In genomic region chr9:41604916-41605315, GRCm38 (mm10) we compare ENCODE assay signal across 24 mouse cellular contexts.
DNase-seq lines count a peak whose midpoint lies in the region; ATAC-seq and TF ChIP-seq lines count a peak whose summit lies in the region.
"Had no signal": no experiment of that assay in that cellular context is flagged by ENCODE, and none has a peak within 500 bp of the region (broad histone marks: within the 10 kb centered on the region; RNA-seq: fewer than 3 reads in every experiment).

No protein-coding gene starts in this region.

- ATAC-seq in midbrain, embryonic 11.5 days (ENCODE audit: low FRiP score), result no peak
- ATAC-seq in forebrain, embryonic 16.5 days, result 0 out of 2 replicates have a peak, but pooled peaks have one; percentile 23
- no peak for ATAC-seq in midbrain, embryonic 15.5 days (replicated peaks)

- no peaks in the 10 kb centered on the region for H3K36me3 ChIP-seq in midbrain, embryonic 10.5 days
- no peaks in the 10 kb centered on the region for H3K36me3 ChIP-seq in midbrain, embryonic 11.5 days (ENCODE audit: control insufficient read depth, insufficient read depth, low read length)
- H3K36me3 ChIP-seq in forebrain, embryonic 16.5 days (ENCODE audit: control insufficient read depth, insufficient read depth), result no peaks in the 10 kb centered on the region; the same call in 1 of the 2 replicates
- no peaks in the 10 kb centered on the region for H3K36me3 ChIP-seq in midbrain, embryonic 15.5 days (replicated peaks)
- H3K36me3 ChIP-seq: heart, embryonic 13.5 days; kidney, embryonic 15.5 days; neural tube, embryonic 12.5 days had no signal

- no peak overlapping the region for H3K4me3 ChIP-seq in midbrain, embryonic 10.5 days
- no peak overlapping the region for H3K4me3 ChIP-seq in midbrain, embryonic 11.5 days (ENCODE audit: low read depth, low read length)
- no peak overlapping the region for H3K4me3 ChIP-seq in cortical plate, adult 2 months (ENCODE audit: insufficient read depth, low read length)
- H3K4me3 ChIP-seq in forebrain, embryonic 16.5 days (replicated peaks; ENCODE audit: low read length), result no peak overlapping the region
- no peak overlapping the region for H3K4me3 ChIP-seq in midbrain, embryonic 15.5 days
- H3K4me3 ChIP-seq: heart, adult 2 months; heart, embryonic 13.5 days; kidney, embryonic 15.5 days; neural tube, embryonic 12.5 days had no signal

- no peak overlapping the region for H3K9ac ChIP-seq in midbrain, embryonic 11.5 days (ENCODE audit: low read length)
- no peak overlapping the region for H3K9ac ChIP-seq in forebrain, embryonic 16.5 days (replicated peaks; ENCODE audit: low read depth, low read length)
- H3K9ac ChIP-seq in midbrain, embryonic 15.5 days, result no peak overlapping the region
- H3K9ac ChIP-seq: heart, embryonic 13.5 days; kidney, embryonic 15.5 days; liver, embryonic 14.5 days; lung, embryonic 14.5 days; neural tube, embryonic 12.5 days had no signal

- 79% methylated on average over 1 of the region's 1 CpGs for WGBS in midbrain, embryonic 10.5 days
- WGBS in midbrain, embryonic 11.5 days, result 79% methylated on average over 1 of the region's 1 CpGs
- 14% methylated on average over 1 of the region's 1 CpGs for WGBS in forebrain, embryonic 16.5 days
- WGBS in midbrain, embryonic 15.5 days, result 30% methylated on average over 1 of the region's 1 CpGs

- TF ChIP-seq POLR2A in cortical plate, adult 2 months (IDR thresholded peaks at IDR 0.05; ENCODE audit: extremely low read depth, insufficient read depth, low read length), result no peak

- no peak for TF ChIP-seq CTCF in cortical plate, adult 2 months (IDR thresholded peaks at IDR 0.05; ENCODE audit: extremely low read depth, insufficient read depth, low read length)

- no peaks in the 10 kb centered on the region for H3K9me3 ChIP-seq in midbrain, embryonic 10.5 days (replicated peaks)
- no peaks in the 10 kb centered on the region for H3K9me3 ChIP-seq in midbrain, embryonic 11.5 days (ENCODE audit: control insufficient read depth, low read length)
- no peaks in the 10 kb centered on the region for H3K9me3 ChIP-seq in forebrain, embryonic 16.5 days (ENCODE audit: control insufficient read depth, low read length)
- H3K9me3 ChIP-seq in midbrain, embryonic 15.5 days, result no peaks in the 10 kb centered on the region
- H3K9me3 ChIP-seq: heart, embryonic 13.5 days; kidney, embryonic 15.5 days; neural tube, embryonic 12.5 days had no signal

- H3K4me2 ChIP-seq in midbrain, embryonic 11.5 days, result no peak overlapping the region
- no peak overlapping the region for H3K4me2 ChIP-seq in forebrain, embryonic 16.5 days (ENCODE audit: low read length)
- no peak overlapping the region for H3K4me2 ChIP-seq in midbrain, embryonic 15.5 days
- H3K4me2 ChIP-seq: heart, embryonic 13.5 days; kidney, embryonic 15.5 days; lung, embryonic 14.5 days; neural tube, embryonic 12.5 days had no signal

- H3K27me3 ChIP-seq in midbrain, embryonic 10.5 days (ENCODE audit: low read depth, poor library complexity, severe bottlenecking), result no peaks in the 10 kb centered on the region; the same call in 1 of the 2 replicates
- H3K27me3 ChIP-seq in midbrain, embryonic 11.5 days (ENCODE audit: control insufficient read depth, insufficient read depth, low read length), result no peaks in the 10 kb centered on the region
- H3K27me3 ChIP-seq in forebrain, embryonic 16.5 days (replicated peaks; ENCODE audit: control insufficient read depth, insufficient read depth, low read length), result no peaks in the 10 kb centered on the region
- no peaks in the 10 kb centered on the region for H3K27me3 ChIP-seq in midbrain, embryonic 15.5 days (replicated peaks)
- H3K27me3 ChIP-seq: heart, embryonic 13.5 days; kidney, embryonic 15.5 days; neural tube, embryonic 12.5 days had no signal

- DNase-seq in midbrain, embryonic 10.5 days (ENCODE audit: low spot score), result no peak
- DNase-seq in midbrain, embryonic 11.5 days (ENCODE audit: low spot score, missing footprints), result no peak
- no peak for DNase-seq in retina, embryonic 14.5 days (ENCODE audit: low spot score)
- no peak for DNase-seq in urinary bladder, postnatal 10 days (ENCODE audit: low spot score)
- DNase-seq: adrenal gland, adult 2 months; cerebellum, adult 2 months; cerebellum, postnatal 25 days; embryo, embryonic 11 days; gastrocnemius, postnatal 14 days; heart, adult 2 months; heart, postnatal 14 days; kidney, adult 11 months; kidney, postnatal 36 days; layer of hippocampus, adult 9-11 months; lung, embryonic 14.5 days; thymus, adult 18-20 months; thymus, postnatal 4 days had no signal

- peaks cover 45% of the 10 kb centered on the region for H3K4me1 ChIP-seq in midbrain, embryonic 10.5 days
- peaks cover 18% of the 10 kb centered on the region for H3K4me1 ChIP-seq in midbrain, embryonic 11.5 days (ENCODE audit: control insufficient read depth, insufficient read depth, low read length)
- H3K4me1 ChIP-seq in cortical plate, adult 2 months (ENCODE audit: control insufficient read depth, insufficient read depth, low read length), result peaks cover 4% of the 10 kb centered on the region
- H3K4me1 ChIP-seq in forebrain, embryonic 16.5 days (replicated peaks; ENCODE audit: control insufficient read depth, insufficient read depth, low read length), result peaks cover 24% of the 10 kb centered on the region
- H3K4me1 ChIP-seq in midbrain, embryonic 15.5 days, result peaks cover 37% of the 10 kb centered on the region

- peak overlapping the region; percentile 65 for H3K27ac ChIP-seq in midbrain, embryonic 10.5 days (replicated peaks)
- H3K27ac ChIP-seq in midbrain, embryonic 11.5 days (ENCODE audit: low read depth, low read length), result no peak overlapping the region
- 0 out of 2 replicates have a peak overlapping the region, but pooled peaks have one; percentile 19 for H3K27ac ChIP-seq in cortical plate, adult 2 months (ENCODE audit: insufficient read depth, low read length)
- H3K27ac ChIP-seq in forebrain, embryonic 16.5 days (ENCODE audit: low read length), result peak overlapping the region; percentile 64; the same call in 1 of the 2 replicates
- peak overlapping the region; percentile 72 for H3K27ac ChIP-seq in midbrain, embryonic 15.5 days
- H3K27ac ChIP-seq: heart, adult 2 months; heart, embryonic 13.5 days; kidney, embryonic 15.5 days; liver, embryonic 14.5 days; neural tube, embryonic 12.5 days had no signal
